Mouse (Mus musculus) urinary bladder, adult 18-20 months (tissue): ENCODE results near the gene Habp2.

Source experiments
- DNase-seq, 2 experiments: peaks; one replicate each; pipeline ENCODE4 v3.0.0; 2022; ENCODE audit warnings: low spot score in 2 of 2, mixed read lengths in 2 of 2

Gene Habp2

GRCm38 (mm10) chr19:56363721-56364460, 77.0 kb downstream of the Habp2 start:
- no peak for DNase-seq

DNA sequence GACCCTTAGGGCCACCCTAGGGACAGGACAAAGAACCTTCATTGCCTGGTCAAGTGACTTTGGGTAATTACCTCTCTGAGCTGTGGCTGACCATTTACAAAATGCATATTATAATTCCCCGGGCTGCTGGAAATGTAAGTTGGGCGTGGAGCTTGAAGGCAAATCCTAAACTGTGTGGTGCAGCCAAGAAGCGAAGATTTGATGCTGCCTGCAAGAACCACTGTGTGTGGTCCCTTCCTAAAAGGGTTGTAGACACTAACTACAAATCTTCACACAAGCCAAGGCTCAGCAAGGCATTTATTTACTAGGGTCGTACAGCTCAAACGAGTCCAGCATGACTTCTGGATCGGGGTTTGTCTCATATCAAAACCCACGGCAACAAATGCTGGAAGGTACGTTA, 77.6 kb downstream of the Habp2 start:
- DNase-seq, result no peak

GRCm38 (mm10) chr19:56366168-56366567, 79.2 kb downstream of the Habp2 start:
- DNase-seq, result no peak

DNA sequence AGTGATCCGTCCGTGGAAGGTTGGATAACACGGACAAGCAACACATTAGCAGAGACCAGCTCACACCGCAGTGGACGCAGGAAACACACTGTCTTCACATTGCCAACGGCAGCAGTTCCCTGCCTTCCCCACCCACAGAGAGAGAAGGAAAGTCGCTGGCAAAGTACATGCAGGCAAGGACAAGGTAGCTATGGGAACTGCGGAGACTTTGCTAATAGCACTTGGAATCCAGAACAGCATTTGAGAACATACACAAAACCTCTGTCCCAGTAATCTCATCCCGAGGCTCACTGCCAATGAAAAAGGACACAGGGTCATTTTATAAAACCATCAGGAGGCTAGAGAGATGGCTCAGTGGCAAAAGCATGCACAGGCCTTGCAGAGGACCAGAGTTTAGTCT, 79.7 kb downstream of the Habp2 start:
- DNase-seq, result no peak

DNA sequence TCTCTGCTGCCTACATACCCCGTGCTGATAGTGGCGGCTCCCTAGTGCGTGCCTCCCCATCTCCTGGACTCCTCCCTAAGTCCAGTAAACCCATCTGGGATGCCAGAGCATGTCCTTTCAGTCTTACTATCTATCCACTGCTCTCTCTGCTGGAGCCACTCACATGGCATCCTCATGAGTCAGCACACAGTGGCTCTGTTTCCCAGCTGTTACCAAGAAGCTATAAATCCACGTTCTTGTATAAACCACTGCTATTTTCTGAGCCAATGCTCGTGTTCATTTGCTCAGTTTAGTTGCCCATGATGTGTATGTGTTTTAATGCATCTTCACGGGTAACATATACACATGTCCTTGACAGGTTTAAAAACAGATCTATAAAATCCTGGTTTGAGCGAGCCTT, 80.8 kb downstream of the Habp2 start:
- no peak for DNase-seq

- DNase-seq, result no peak
Measured at GRCm38 (mm10) chr19:56368912-56369311, 82.0 kb downstream of the Habp2 start.
